Mouse (Mus musculus): ENCODE data around the gene Gm12845. TPM values are rescaled to one million over a fixed set of nuclear protein-coding genes. Genes with fewer than 3 reads are reported as not detected.

Gm12845 gene
- polyA plus RNA-seq, 1 experiment from 2014 or later, result not detected

GRCm38 (mm10) chr4:117760151-117760550, 35.9 kb downstream of the Gm12845 start:
- Histone ChIP-seq H3K27ac (no peak overlapping the region), H3K36me3 (ENCODE audit: inconsistent target) (no peaks in the 10 kb centered on the region), H3K4me3 (ENCODE audit: inconsistent target) (no peak overlapping the region), H3K79me2 (ENCODE audit: inconsistent target) (no peaks in the 10 kb centered on the region)
- WGBS (ENCODE audit: missing documents), result 92% methylated on average over 5 of the region's 5 CpGs

GRCm38 (mm10) chr4:117765416-117765815, 41.2 kb downstream of the Gm12845 start, which contains the start of gene Klf17:
Gene Klf17 (minus strand): TSS chr4:117765648.
- no peaks in the 10 kb centered on the region for H3K36me3 ChIP-seq (ENCODE audit: inconsistent target)
- H3K79me2 ChIP-seq (ENCODE audit: inconsistent target), result no peaks in the 10 kb centered on the region
- 92% methylated on average over 11 of the region's 12 CpGs for WGBS (ENCODE audit: missing documents)
- no peak within 1 kb of the TSS for H3K27ac ChIP-seq
- no peak within 1 kb of the TSS for H3K4me3 ChIP-seq (ENCODE audit: inconsistent target)

GRCm38 (mm10) chr4:117770935-117771334, 46.7 kb downstream of the Gm12845 start:
- Histone ChIP-seq H3K36me3 (ENCODE audit: inconsistent target) (no peaks in the 10 kb centered on the region), H3K27ac (no peak overlapping the region), H3K4me3 (ENCODE audit: inconsistent target) (no peak overlapping the region), H3K79me2 (ENCODE audit: inconsistent target) (no peaks in the 10 kb centered on the region)
- 35% methylated on average over 5 of the region's 5 CpGs for WGBS (ENCODE audit: missing documents)

GRCm38 (mm10) chr4:117772960-117773359, 48.7 kb downstream of the Gm12845 start:
- H3K27ac ChIP-seq, result no peak overlapping the region
- no peak overlapping the region for H3K4me3 ChIP-seq (ENCODE audit: inconsistent target)
- H3K36me3 ChIP-seq (ENCODE audit: inconsistent target), result no peaks in the 10 kb centered on the region
- WGBS (ENCODE audit: missing documents), result 68% methylated on average over 9 of the region's 9 CpGs
- H3K79me2 ChIP-seq (ENCODE audit: inconsistent target), result no peaks in the 10 kb centered on the region

Other genes with a start within 250 kb of the Gm12845 start
- 49.9 to 77.8 TPM (median 60.5 TPM) in 3 replicates for gene Rnf220, start 227.4 kb upstream of the Gm12845 start, polyA plus RNA-seq (2018)
- 27.9 to 31.5 TPM (median 28.5 TPM) in 3 replicates for gene Eri3, start 174.0 kb upstream of the Gm12845 start, polyA plus RNA-seq (2018)
- gene Dmap1, start 42.1 kb upstream of the Gm12845 start, polyA plus RNA-seq (2018), result 10.3 to 15.0 TPM (median 15.0 TPM) in 3 replicates
- not detected in 3 replicates for gene Klf17, start 41.2 kb downstream of the Gm12845 start, polyA plus RNA-seq (2018)
- gene Slc6a9, start 110.1 kb downstream of the Gm12845 start, polyA plus RNA-seq (2018), result not detected in 3 replicates
- gene Ccdc24, start 148.1 kb downstream of the Gm12845 start, polyA plus RNA-seq (2018), result not detected in 3 replicates
- 0.14 to 0.58 TPM in 2 of 3 replicates, not detected in the other for gene B4galt2, start 159.1 kb downstream of the Gm12845 start, polyA plus RNA-seq (2018)
- 307 to 636 TPM (median 464 TPM) in 3 replicates for gene Atp6v0b, start 162.9 kb downstream of the Gm12845 start, polyA plus RNA-seq (2018)
- gene Dph2, start 167.6 kb downstream of the Gm12845 start, polyA plus RNA-seq (2018), result 1.9 to 7.4 TPM (median 4.9 TPM) in 3 replicates
- 17.2 to 30.4 TPM (median 28.2 TPM) in 3 replicates for gene Ipo13, start 190.6 kb downstream of the Gm12845 start, polyA plus RNA-seq (2018)
- gene Artn, start 205.4 kb downstream of the Gm12845 start, polyA plus RNA-seq (2018), result not detected in 3 replicates

Data from macrophage (primary cell).